Mouse (Mus musculus) liver, adult 2 months (tissue): ENCODE measurements at regions not wholly inside any gene's neighbourhood (a gene's known extent, or its start where the extent isn't known, plus 50 kb on each side); places are given as distances from the start of the nearest gene placed in this dataset.

ENCODE experiments used
- DNase-seq: peaks from one replicate; pipeline ENCODE4 v3.0.0-alpha.2; 2011; ENCODE audit warnings: low read depth, low spot score; ENCODE audit errors: extremely low read depth
- H3K27ac ChIP-seq: fragments of 200-500 bp; replicated peaks from 2 replicates; pipeline ENCODE4 v1.5.1; 2012; ENCODE audit warnings: low read depth, mild to moderate bottlenecking, control low read depth, inconsistent platforms, low read length; ENCODE audit not compliant: insufficient read depth
- H3K27me3 ChIP-seq: fragments of 200-500 bp; 2 replicates; pipeline ENCODE4 v1.6.1; 2012; ENCODE audit warnings: mild to moderate bottlenecking, moderate library complexity, low read length, inconsistent platforms; ENCODE audit not compliant: control insufficient read depth, insufficient read depth
- H3K36me3 ChIP-seq: fragments of 200-500 bp; 2 replicates; pipeline ENCODE4 v1.6.1; 2012; ENCODE audit warnings: low read length, inconsistent platforms; ENCODE audit not compliant: control insufficient read depth, insufficient read depth
- H3K4me1 ChIP-seq: fragments of 200-500 bp; 2 replicates; pipeline ENCODE4 v1.6.1; 2011; ENCODE audit warnings: low read length; ENCODE audit not compliant: control insufficient read depth, insufficient read depth
- H3K4me3 ChIP-seq: fragments of 200-500 bp; 2 replicates; pipeline ENCODE4 v1.5.1; 2011; ENCODE audit warnings: low read depth, mild to moderate bottlenecking, control low read depth, low read length, moderate library complexity; ENCODE audit not compliant: insufficient read depth
- H3K79me2 ChIP-seq: fragments of 200-500 bp; 2 replicates; pipeline ENCODE4 v1.6.1; 2012; ENCODE audit warnings: inconsistent platforms, mild to moderate bottlenecking, low read length, moderate library complexity; ENCODE audit not compliant: control insufficient read depth, insufficient read depth
- H3K9ac ChIP-seq: fragments of 200-500 bp; 2 replicates; pipeline ENCODE4 v1.6.1; 2012; ENCODE audit warnings: low read depth, mild to moderate bottlenecking, control low read depth, inconsistent platforms, low read length
- CTCF ChIP-seq: fragments of 200-500 bp; IDR thresholded peaks from 2 replicates; pipeline ENCODE4 v1.5.1; 2011; ENCODE audit warnings: low read depth, low read length, control low read depth
- POLR2A ChIP-seq: fragments of 200-500 bp; IDR thresholded peaks from 2 replicates; pipeline ENCODE4 v1.6.1; 2011; ENCODE audit warnings: low read length, control low read depth; ENCODE audit not compliant: insufficient read depth; ENCODE audit errors: extremely low read depth
- WGBS: fragments of 180-500 bp; shearing (Covaris S2); methylation state at CpG from one replicate; pipeline ENCODE4 v1.1.7; 2018; 5-methylcytosine and 5-hydroxymethylcytosine counted together

GRCm38 (mm10) chr14:76800181-76800580 lies 236.4 kb upstream of the Ccdc122 start:
- no peak for TF ChIP-seq POLR2A
- TF ChIP-seq CTCF: no peak
- no peaks in the 10 kb centered on the region for H3K79me2 ChIP-seq
- WGBS: 34% methylated on average over 4 of the region's 4 CpGs
- no peak overlapping the region for H3K4me3 ChIP-seq
- no peaks in the 10 kb centered on the region for H3K27me3 ChIP-seq
- peaks cover 27% of the 10 kb centered on the region for H3K4me1 ChIP-seq
- no peaks in the 10 kb centered on the region for H3K36me3 ChIP-seq
- no peak overlapping the region for H3K27ac ChIP-seq
- no peak overlapping the region for H3K9ac ChIP-seq
- peak; percentile 41 for DNase-seq

DNA sequence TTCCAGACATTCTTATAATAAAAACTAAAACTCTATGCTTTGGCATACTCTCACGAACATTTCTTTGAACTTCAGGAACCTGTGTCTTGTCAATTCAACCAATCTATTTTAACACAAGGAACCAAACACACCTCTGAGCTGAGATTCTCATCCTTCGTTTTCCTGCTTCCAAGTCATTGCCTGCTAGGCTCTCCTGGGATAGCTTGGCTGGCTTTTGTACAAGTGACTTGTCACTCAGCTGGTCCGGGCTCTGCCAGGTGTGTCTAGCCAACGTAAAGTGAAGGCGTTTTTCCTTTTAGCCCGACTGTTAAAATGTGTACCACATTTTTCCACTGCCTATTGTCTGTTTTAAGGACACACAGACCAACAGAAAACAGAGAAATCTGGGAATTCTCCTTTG lies 236.8 kb upstream of the Ccdc122 start:
- DNase-seq: peak; percentile 36

GRCm38 (mm10) chr14:76798925-76799428 lies 237.6 kb upstream of the Ccdc122 start:
- Histone ChIP-seq H3K27ac (no peak overlapping the region), H3K4me1 (peaks cover 19% of the 10 kb centered on the region), H3K27me3 (no peaks in the 10 kb centered on the region), H3K36me3 (no peaks in the 10 kb centered on the region), H3K79me2 (no peaks in the 10 kb centered on the region), H3K9ac (no peak overlapping the region), H3K4me3 (no peak overlapping the region)
- TF ChIP-seq POLR2A (no peak), CTCF (no peak)
- WGBS: 63% methylated on average over 8 of the region's 8 CpGs
- DNase-seq: no peak

More for the DNA sequence above, 236.8 kb upstream of the Ccdc122 start:
- 51% methylated on average over 6 of the region's 6 CpGs for WGBS
- TF ChIP-seq POLR2A (no peak), CTCF (no peak)
- Histone ChIP-seq H3K79me2 (no peaks in the 10 kb centered on the region), H3K36me3 (no peaks in the 10 kb centered on the region), H3K9ac (no peak overlapping the region), H3K4me1 (peaks cover 25% of the 10 kb centered on the region), H3K27ac (no peak overlapping the region; the same call in 1 of the 2 replicates), H3K4me3 (no peak overlapping the region), H3K27me3 (no peaks in the 10 kb centered on the region)

DNA sequence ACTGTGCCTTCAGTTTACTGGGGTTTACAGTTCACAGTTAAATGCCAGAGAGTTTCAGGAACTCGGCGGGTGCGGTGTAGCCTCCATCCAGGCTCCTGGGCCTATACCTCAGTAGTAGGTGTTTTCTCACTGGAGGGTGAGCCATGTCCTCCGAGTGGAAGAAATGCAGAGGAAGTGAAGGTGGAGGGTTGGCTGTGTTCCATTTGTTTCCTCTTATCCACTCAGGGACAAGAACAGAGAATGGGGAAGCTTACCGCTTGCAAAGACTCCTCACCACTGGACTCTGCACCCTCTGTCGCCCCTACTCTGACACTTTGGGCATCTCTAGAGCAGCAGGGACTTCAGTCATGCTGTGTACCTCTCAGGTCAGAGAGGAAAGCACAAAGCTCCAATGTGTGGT lies 238.1 kb upstream of the Ccdc122 start:
- TF ChIP-seq POLR2A: no peak
- no peak for TF ChIP-seq CTCF

DNA sequence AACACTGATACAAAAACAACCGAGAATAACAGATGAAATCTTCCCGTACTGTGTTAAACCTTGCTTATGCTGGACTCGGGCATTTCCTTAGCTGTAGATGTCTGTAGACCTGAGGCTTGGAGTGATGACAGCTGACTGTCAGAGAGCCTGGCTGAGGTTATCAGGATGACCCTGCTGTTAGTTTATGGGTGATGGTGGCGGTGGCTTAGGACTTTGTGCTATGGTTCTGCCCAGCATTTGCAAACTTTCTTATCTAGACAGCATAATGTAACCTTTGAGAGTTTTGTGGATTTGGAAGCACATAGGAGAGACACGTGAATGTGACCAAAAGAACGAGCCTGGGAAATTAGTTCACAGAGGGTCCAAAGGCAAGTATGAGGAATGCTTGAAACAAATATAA lies 239.1 kb upstream of the Ccdc122 start:
- peak; percentile 99 for DNase-seq
- Histone ChIP-seq H3K9ac (no peak overlapping the region), H3K36me3 (no peaks in the 10 kb centered on the region), H3K4me1 (peaks cover 19% of the 10 kb centered on the region), H3K79me2 (no peaks in the 10 kb centered on the region), H3K27ac (peak overlapping the region; percentile 62; the same call in 1 of the 2 replicates), H3K4me3 (no peak overlapping the region), H3K27me3 (no peaks in the 10 kb centered on the region)
- TF ChIP-seq POLR2A (no peak), CTCF (no peak)
- WGBS: 22% methylated on average over 6 of the region's 6 CpGs

More for the DNA sequence above, 238.1 kb upstream of the Ccdc122 start:
- peak overlapping the region; percentile 7 for H3K27ac ChIP-seq
- 68% methylated on average over 6 of the region's 6 CpGs for WGBS
- peak; percentile 14 for DNase-seq
- H3K9ac ChIP-seq: no peak overlapping the region
- peaks cover 19% of the 10 kb centered on the region for H3K4me1 ChIP-seq
- no peaks in the 10 kb centered on the region for H3K79me2 ChIP-seq
- no peaks in the 10 kb centered on the region for H3K27me3 ChIP-seq
- H3K36me3 ChIP-seq: no peaks in the 10 kb centered on the region
- no peak overlapping the region for H3K4me3 ChIP-seq

GRCm38 (mm10) chr14:76791811-76792571 lies 235.3 kb upstream of the Serp2 start:
- H3K9ac ChIP-seq: no peak overlapping the region
- H3K4me3 ChIP-seq: no peak overlapping the region
- no peaks in the 10 kb centered on the region for H3K27me3 ChIP-seq
- WGBS: 80% methylated on average over 6 of the region's 6 CpGs
- DNase-seq: no peak
- no peaks in the 10 kb centered on the region for H3K36me3 ChIP-seq
- H3K4me1 ChIP-seq: peaks cover 1% of the 10 kb centered on the region
- TF ChIP-seq CTCF: no peak
- TF ChIP-seq POLR2A: no peak
- H3K79me2 ChIP-seq: no peaks in the 10 kb centered on the region
- H3K27ac ChIP-seq: no peak overlapping the region
